Mouse (Mus musculus) adrenal gland, adult 2 months (tissue): ENCODE data around the gene Fastkd3. TPM values are rescaled to one million over a fixed set of nuclear protein-coding genes. Genes with fewer than 3 reads are reported as not detected.

ENCODE experiments used
- DNase-seq: peaks from one replicate; pipeline ENCODE4 v3.0.0; 2021
- polyA plus RNA-seq: library from polyadenylated mRNA; depleted of rRNA; stranded (reverse); fragments of >200 nt; gene quantifications from 2 replicates; pipeline ENCODE4 v1.2.3, GENCODE M21; 2012; rRNA removed
- total RNA-seq, 2 experiments: library from RNA; stranded (reverse); gene quantifications; 2 replicates each; pipeline ENCODE4 v1.2.3; 2021

Fastkd3 gene
- total and polyA plus RNA-seq, 3 experiments: 5.6 to 15.9 (median 15.5) TPM

GRCm38 (mm10) chr13:68607652-68608405 is 25.8 kb downstream of the Fastkd3 start:
- no peak for DNase-seq

GRCm38 (mm10) chr13:68622792-68623191 is 40.8 kb downstream of the Fastkd3 start:
- no peak for DNase-seq

GRCm38 (mm10) chr13:68627041-68627440 is 45.0 kb downstream of the Fastkd3 start:
- DNase-seq: no peak

Other genes starting within 250 kb of the Fastkd3 start
- gene Mtrr, start 85 bp upstream of the Fastkd3 start, total RNA-seq: 10 to 100 TPM; 15.8 to 16.6 TPM
- gene Mtrr, start 85 bp upstream of the Fastkd3 start, polyA plus RNA-seq: 8.6 and 9.2 TPM in 2 replicates
- gene 1700001L19Rik, start 15.2 kb downstream of the Fastkd3 start, total RNA-seq: under 1 TPM in 1 of 2 experiments, not detected in 1; 0.20 TPM
- 0.09 TPM in 1 of 2 replicates, not detected in the other for gene 1700001L19Rik, start 15.2 kb downstream of the Fastkd3 start, polyA plus RNA-seq